Mouse (Mus musculus) lung, postnatal 10 days (tissue): Measurements from ENCODE around the gene St8sia1.

Source experiments
- DNase-seq: peaks from one replicate; pipeline ENCODE4 v3.0.0; 2021

Gene St8sia1

DNA sequence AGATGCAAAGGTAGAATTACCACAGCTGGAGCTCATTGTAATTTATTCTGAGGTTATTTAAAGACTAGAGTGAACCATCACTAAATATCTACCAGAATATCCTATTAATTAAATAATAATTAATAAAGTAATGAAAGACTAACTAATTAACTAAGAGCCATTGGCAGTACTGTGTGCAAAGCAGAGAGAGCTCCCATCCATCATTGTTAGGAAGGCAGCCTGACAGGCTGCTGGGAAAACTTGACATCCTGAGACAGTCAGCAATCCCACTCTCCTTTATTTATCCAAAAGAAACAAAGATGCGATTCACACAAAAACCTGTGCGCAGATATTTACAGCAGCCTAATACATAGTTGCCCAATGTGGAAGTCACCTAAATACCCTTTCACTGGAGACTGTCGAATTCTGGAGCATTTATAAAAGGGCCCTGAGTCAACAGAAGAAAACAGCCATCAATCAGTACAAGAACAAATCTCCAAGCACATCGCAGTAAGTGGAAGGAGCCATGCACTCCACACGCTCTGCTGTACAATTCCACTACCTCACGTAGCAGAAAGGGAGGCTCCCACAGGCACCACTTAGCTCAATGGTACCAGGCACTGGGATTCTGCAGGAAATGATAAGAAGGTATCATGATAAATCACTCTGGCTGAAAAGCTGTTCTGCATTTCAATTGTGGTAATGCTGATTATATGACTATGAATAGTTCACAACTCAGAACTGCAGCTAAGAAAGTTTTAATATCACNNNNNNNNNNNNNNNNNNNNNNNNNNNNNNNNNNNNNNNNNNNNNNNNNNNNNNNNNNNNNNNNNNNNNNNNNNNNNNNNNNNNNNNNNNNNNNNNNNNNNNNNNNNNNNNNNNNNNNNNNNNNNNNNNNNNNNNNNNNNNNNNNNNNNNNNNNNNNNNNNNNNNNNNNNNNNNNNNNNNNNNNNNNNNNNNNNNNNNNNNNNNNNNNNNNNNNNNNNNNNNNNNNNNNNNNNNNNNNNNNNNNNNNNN lies 15.7 kb upstream of the St8sia1 start:
- DNase-seq: no peak

GRCm38 (mm10) chr6:142977221-142977620 lies 13.0 kb upstream of the St8sia1 start:
- no peak for DNase-seq

- no peak for DNase-seq
Measured at GRCm38 (mm10) chr6:142973289-142973688, 9.0 kb upstream of the St8sia1 start.

DNA sequence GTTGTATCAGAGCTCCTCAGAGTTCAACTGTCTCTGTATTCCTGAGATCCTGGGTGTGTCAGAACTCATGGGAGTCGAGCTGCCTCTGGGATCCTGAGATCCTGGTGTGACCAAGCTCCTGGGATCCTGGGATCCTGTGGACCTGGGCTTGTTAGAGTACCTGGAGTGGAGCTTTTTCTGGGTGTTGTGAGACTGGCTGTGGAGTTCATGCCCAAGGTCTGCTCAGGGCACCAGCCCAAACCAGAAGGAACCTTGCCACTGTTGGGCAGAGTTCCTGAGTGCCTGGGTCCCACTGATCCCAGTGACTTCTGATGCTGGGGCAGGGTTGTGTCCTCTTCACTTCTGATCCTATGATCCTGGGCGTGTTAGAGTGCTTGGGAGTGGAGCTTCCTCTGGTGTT lies 8.0 kb upstream of the St8sia1 start:
- no peak for DNase-seq

- DNase-seq: no peak
Measured at GRCm38 (mm10) chr6:142967407-142967806, 3.2 kb upstream of the St8sia1 start.

- peak; percentile 73 for DNase-seq
Measured at GRCm38 (mm10) chr6:142964531-142965385, 506 bp upstream of the St8sia1 start.

DNA sequence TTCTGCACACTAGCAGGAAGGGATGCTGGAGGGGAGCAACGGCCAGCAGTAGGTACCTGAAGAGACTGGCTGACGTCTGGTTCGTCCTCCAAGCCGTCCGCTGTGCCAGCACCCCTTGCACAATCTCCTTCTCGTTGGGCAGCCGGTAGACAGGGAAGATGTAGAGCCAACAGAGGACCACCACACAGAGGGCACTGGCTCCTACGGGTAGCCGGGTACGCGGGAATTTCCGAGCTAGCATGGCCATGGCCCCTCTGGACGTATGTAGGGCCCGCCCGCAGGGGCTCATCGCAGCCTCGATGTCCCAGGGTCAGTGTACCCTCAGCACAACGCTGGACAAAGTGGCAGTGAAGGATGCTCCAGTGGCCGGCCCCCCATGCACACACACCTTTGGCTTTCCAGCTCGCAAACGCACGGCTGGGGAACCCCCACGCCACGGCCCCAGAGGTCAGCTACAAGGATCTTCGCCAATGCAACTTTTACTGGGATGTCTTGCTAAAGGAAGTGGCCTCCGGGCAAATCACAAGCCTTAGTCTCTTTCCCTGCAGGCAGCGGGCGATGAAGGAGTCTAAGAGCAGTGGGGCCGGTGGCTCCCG lies 674 bp downstream of the St8sia1 start:
- no peak for DNase-seq

DNA sequence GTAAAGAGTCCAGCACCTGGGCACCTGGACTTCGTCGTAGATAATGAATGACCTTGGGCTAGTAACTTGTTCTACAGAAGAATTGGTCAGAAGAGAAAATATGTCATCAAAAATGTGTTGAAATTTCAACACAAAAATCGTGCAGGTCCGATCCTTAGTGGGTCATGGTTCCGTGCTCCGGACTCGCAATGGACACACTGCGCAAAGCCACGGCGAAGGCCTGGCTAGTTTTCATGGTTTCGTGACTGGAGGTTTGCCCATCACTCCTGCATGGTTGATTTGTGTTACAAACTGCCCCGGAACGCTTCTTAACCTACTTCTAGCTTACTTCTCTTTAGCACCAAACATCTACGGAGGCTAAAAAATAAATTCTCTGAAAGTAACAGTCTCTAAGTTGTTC lies 1.4 kb downstream of the St8sia1 start:
- DNase-seq: no peak

DNA sequence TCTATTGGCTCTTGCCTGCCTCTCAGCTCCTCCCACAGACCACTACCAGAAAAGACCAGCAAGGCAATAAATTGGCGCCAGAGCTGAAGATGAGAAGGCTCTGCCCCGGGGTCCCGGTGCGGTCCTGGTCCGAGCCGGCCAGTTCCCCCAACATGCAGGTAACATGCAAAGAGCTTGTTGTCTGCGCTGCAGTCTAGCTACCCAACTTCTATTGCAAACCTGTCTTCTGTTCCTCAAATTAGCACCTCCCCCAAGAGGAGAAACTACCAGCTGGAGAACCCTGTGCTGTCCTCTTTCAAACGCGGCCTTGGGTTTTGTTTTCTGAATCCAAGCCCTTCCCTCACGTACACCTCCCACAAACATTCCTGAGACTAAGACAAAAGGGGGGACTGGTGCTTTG lies 1.8 kb downstream of the St8sia1 start:
- no peak for DNase-seq

DNA sequence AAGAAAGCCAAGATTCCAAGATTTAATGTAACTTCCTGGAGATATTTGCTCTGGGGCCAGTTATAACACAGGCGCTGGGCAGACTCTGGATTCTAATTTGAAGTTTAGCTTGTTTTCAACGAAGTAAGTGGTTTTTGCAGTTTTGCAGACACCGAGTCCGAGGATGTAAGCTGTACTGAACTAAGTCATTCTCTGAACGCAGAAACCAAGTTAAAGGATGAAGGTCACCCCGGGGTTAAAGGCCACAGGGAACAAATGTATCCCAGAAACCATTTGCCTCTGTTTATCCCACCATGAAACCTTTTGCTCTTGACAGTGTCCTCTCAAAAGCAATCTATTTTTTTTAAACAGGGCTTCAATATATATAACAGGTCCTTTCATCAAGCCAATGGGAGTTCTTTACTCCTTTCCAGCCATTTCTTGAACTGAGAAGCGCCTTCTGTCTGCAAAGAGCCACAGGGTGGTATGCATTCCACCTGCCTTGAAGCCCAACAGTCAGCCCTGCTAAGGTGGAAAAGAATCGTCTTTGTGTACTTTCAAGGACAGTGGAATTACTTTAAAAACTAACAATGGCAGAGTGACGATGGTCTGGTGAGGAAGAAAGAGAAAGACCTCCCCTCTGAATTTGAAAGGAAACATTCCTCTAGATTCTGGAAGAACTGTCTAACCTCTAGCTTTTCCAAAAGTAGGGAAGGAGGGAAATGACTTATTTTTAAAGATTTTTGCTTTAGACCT lies 2.4 kb downstream of the St8sia1 start:
- DNase-seq: no peak

GRCm38 (mm10) chr6:142956556-142956955 lies 7.7 kb downstream of the St8sia1 start:
- DNase-seq: no peak

DNA sequence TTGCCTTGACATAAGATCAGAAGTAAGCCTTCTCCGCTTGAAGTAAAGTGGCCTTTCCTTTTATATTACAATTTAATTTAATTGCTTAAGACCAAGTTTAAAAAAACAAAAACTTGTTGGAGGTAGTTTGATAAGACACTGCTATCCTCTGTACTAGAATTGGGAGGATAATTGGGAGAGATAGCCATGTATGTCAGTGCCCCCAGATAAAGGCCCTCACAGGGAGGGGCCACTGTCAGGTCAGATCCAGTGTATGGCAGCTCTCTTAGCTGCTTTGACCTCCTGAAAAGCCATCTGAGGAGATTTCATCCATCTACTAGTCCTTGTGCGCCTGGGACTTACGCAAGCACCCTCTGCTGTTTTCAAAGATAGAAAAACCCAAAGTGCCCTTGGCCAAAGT lies 9.0 kb downstream of the St8sia1 start:
- no peak for DNase-seq

DNA sequence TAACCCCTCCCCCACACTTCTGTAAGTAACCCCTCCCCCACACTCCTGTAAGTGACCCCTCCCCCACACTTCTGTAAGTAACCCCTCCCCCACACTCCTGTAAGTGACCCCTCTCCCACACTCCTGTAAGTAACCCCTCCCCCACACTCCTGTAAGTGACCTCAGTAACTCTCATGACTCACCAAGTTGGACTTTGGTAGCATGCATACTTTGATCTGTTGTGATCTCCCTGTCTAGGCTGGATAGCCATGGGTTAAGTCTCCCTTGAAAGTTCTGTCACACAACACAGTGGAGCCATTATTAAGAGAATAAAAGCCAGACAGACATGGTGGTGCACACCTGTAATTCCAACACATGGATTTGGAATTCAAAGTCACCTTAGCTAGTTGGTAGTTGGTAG lies 11.1 kb downstream of the St8sia1 start:
- no peak for DNase-seq

DNA sequence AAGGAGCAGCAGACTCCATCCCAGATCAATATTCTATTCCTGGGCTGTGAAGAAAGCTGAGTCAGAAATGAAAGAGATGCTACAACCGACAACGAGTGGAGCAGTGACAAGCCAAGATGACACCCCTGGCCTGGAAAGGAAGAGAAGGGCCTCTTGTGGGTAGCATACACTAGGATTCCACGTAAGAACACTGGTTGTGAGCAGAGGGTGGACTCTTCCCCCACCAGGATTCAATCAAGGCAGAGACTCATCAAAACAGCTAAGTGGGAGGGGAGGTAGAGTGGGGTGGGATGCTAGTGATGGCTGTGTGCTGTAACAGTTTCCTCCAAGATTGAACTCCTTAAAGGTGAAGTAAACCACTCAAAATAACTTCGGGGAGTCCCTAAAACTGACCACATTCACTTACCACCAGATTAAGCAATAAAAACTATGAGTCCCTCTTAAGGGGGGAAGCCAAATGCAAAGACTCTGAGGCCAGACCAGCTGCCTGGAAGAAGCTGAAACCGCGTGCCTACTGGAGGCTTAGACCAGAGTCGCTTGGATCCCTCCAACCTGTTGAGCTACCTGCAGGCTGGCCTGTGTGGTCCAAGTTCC lies 11.8 kb downstream of the St8sia1 start:
- DNase-seq: no peak

GRCm38 (mm10) chr6:142951564-142952308 lies 12.5 kb downstream of the St8sia1 start:
- DNase-seq: no peak

DNA sequence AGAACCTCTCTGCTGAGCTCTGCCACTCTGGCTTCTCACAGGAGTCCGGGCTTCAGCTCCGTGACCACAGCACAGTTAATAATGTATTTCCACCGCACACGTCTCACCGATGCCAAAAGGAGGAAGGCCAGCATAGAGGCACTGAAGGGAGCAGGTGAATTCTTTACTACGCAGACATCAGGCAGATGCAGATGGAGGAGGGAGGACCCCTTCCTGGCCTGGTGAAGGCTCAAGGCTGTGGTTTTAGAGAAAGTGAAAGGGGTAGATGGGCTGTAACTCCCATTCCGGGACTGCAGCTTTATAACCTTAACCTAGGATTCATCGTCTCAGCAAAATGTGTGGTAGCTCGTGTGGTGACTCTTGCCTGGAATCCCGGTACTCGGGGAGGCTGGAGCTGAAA lies 13.9 kb downstream of the St8sia1 start:
- no peak for DNase-seq

DNA sequence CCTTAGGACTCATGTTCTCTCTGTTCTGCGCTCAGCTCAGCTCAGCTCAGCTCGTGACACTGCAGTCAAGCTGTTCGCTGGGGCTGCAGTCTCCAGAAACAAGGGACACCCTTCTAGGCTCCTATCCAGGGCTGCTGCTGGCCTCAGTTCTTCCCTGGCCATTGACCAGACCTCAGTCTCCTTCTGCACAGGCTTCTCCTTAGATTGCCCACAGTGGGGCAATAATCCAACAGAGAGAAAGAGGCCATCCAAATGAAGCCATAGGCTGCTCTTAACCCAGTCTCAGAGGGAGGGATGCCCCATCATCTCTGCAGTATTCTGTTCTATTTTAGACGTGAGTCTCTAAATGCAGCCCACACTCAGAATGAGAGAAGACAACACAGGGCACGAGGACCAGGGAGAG lies 15.3 kb downstream of the St8sia1 start:
- DNase-seq: peak; percentile 11

DNA sequence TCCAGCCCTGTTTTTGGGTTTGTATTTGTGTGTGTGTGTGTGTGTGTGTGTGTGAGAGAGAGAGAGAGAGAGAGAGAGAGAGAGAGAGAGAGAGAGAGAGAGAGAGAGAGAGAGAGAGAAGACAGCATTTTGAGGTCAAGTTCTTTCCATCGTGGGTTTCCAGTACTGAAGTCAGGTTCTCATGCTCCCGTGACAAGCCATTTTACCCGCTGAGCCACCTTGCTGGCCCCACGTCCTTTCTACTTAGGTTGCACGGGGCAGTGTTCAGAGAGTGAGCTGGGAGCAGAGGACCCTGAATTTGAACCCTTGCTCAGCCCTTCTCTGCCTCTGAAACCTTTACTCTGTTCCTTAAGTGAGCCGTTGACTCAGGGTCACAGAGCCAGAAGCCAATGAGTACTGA lies 17.2 kb downstream of the St8sia1 start:
- no peak for DNase-seq

- no peak for DNase-seq
Measured at GRCm38 (mm10) chr6:142946069-142946871, 18.0 kb downstream of the St8sia1 start.

GRCm38 (mm10) chr6:142945461-142945860 lies 18.8 kb downstream of the St8sia1 start:
- DNase-seq: no peak

GRCm38 (mm10) chr6:142944470-142944869 lies 19.8 kb downstream of the St8sia1 start:
- DNase-seq: no peak
